8 mouse cellular contexts compared by ENCODE assay signal in genomic region chr15:62328305-62328881, GRCm38 (mm10).
A peak's percentile ranks its signal among the peaks of the same experiment; 100 is the strongest.
DNase-seq lines count a peak whose midpoint lies in the region; ATAC-seq lines count a peak whose summit lies in the region.

No protein-coding gene starts in this region.

- H3K9ac ChIP-seq in limb, embryonic 13.5 days = no peak overlapping the region
- H3K9ac ChIP-seq in embryonic facial prominence, embryonic 13.5 days = no peak overlapping the region
- no peak overlapping the region for H3K9ac ChIP-seq in lung, embryonic 15.5 days

- H3K4me1 ChIP-seq in limb, embryonic 13.5 days = peaks cover 12% of the 10 kb centered on the region
- H3K4me1 ChIP-seq in limb, embryonic 10.5 days = peaks cover 18% of the 10 kb centered on the region
- peaks cover 12% of the 10 kb centered on the region; the same call in 1 of the 2 replicates for H3K4me1 ChIP-seq in embryonic facial prominence, embryonic 13.5 days
- peaks cover 13% of the 10 kb centered on the region for H3K4me1 ChIP-seq in lung, embryonic 15.5 days

- WGBS in limb, embryonic 13.5 days = 51% methylated on average over 9 of the region's 9 CpGs
- WGBS in limb, embryonic 10.5 days = 57% methylated on average over 9 of the region's 9 CpGs
- WGBS in embryonic facial prominence, embryonic 13.5 days = 45% methylated on average over 9 of the region's 9 CpGs
- 21% methylated on average over 9 of the region's 9 CpGs for WGBS in lung, embryonic 15.5 days

- ATAC-seq in limb, embryonic 13.5 days (ENCODE audit: low FRiP score, low read depth) = peak; percentile 40
- ATAC-seq in embryonic facial prominence, embryonic 13.5 days (ENCODE audit: insufficient number of reproducible peaks, insufficient read depth, low FRiP score, low TSS enrichment, low read depth) = no peak
- ATAC-seq in lung, embryonic 15.5 days (ENCODE audit: borderline replicate concordance, extremely low read depth, low FRiP score, low TSS enrichment) = peak; percentile 31; the same call in 1 of the 2 replicates
- ATAC-seq in monocyte, adult 5-6 weeks (replicated peaks; ENCODE audit: insufficient number of reproducible peaks, low FRiP score, low TSS enrichment, poor library complexity, severe bottlenecking) = no peak

- no peak overlapping the region for H3K27ac ChIP-seq in limb, embryonic 13.5 days
- no peak overlapping the region for H3K27ac ChIP-seq in limb, embryonic 10.5 days
- H3K27ac ChIP-seq in embryonic facial prominence, embryonic 13.5 days = 0 out of 2 replicates have a peak overlapping the region, but pooled peaks have one; percentile 39
- H3K27ac ChIP-seq in lung, embryonic 15.5 days = no peak overlapping the region

- H3K27me3 ChIP-seq in limb, embryonic 13.5 days = no peaks in the 10 kb centered on the region
- H3K27me3 ChIP-seq in limb, embryonic 10.5 days (ENCODE audit: low read depth, poor library complexity, severe bottlenecking) = no peaks in the 10 kb centered on the region
- no peaks in the 10 kb centered on the region for H3K27me3 ChIP-seq in embryonic facial prominence, embryonic 13.5 days
- H3K27me3 ChIP-seq in lung, embryonic 15.5 days = no peaks in the 10 kb centered on the region

- no peaks in the 10 kb centered on the region for H3K36me3 ChIP-seq in limb, embryonic 13.5 days
- no peaks in the 10 kb centered on the region for H3K36me3 ChIP-seq in limb, embryonic 10.5 days
- no peaks in the 10 kb centered on the region for H3K36me3 ChIP-seq in embryonic facial prominence, embryonic 13.5 days
- H3K36me3 ChIP-seq in lung, embryonic 15.5 days = no peaks in the 10 kb centered on the region

- no peak overlapping the region for H3K4me3 ChIP-seq in limb, embryonic 13.5 days
- H3K4me3 ChIP-seq in limb, embryonic 10.5 days = no peak overlapping the region
- no peak overlapping the region for H3K4me3 ChIP-seq in embryonic facial prominence, embryonic 13.5 days
- H3K4me3 ChIP-seq in lung, embryonic 15.5 days = no peak overlapping the region

- DNase-seq in limb, embryonic 10.5 days (ENCODE audit: low spot score) = no peak
- DNase-seq in heart, postnatal 14 days = peak; percentile 40 to 58
- peak; percentile 16 for DNase-seq in yolk sac, embryonic 10.5 days (ENCODE audit: low spot score)
- DNase-seq in thymus, postnatal 10 days (ENCODE audit: low spot score in 2 of 2) = no peak

- intact Hi-C loops in heart, postnatal 14 days (cut with DNase I) = loop anchor here (2.0 to 5.0 kb wide), 2 partner anchors 66 to 342 kb away; no protein-coding TSS in a partner anchor

- H3K4me2 ChIP-seq in limb, embryonic 13.5 days (replicated peaks) = no peak overlapping the region
- peak overlapping the region; percentile 28 for H3K4me2 ChIP-seq in embryonic facial prominence, embryonic 13.5 days
- 0 out of 2 replicates have a peak overlapping the region, but pooled peaks have one; percentile 6 for H3K4me2 ChIP-seq in lung, embryonic 15.5 days

- no peaks in the 10 kb centered on the region for H3K9me3 ChIP-seq in limb, embryonic 13.5 days
- H3K9me3 ChIP-seq in limb, embryonic 10.5 days (replicated peaks) = no peaks in the 10 kb centered on the region
- H3K9me3 ChIP-seq in embryonic facial prominence, embryonic 13.5 days = no peaks in the 10 kb centered on the region
- no peaks in the 10 kb centered on the region for H3K9me3 ChIP-seq in lung, embryonic 15.5 days

Comparison
In these comparisons a context has a peak if more than half of its experiments do, and no peak if none do; other contexts are left out.
1. ATAC-seq: peak in limb, embryonic 13.5 days (single experiment) and lung, embryonic 15.5 days (single experiment); none in embryonic facial prominence, embryonic 13.5 days (single experiment) and monocyte, adult 5-6 weeks (single experiment).
2. DNase-seq: peak in heart, postnatal 14 days (2 of 2) and yolk sac, embryonic 10.5 days (single experiment); none in limb, embryonic 10.5 days (single experiment) and thymus, postnatal 10 days (0 of 2).